Mouse (Mus musculus): ENCODE measurements around the gene Atg101.
A peak's percentile ranks its signal among the peaks of the same experiment; 100 is the strongest.

The Atg101 gene

GRCm38 (mm10) chr15:101283911-101284750 lies at the start of gene Atg101:
Gene Atg101 (plus strand): TSS chr15:101284272.
- peak; percentile 91 for DNase-seq

GRCm38 (mm10) chr15:101234611-101235341 lies 49.3 kb upstream of the Atg101 start:
- DNase-seq, result no peak

GRCm38 (mm10) chr15:101235342-101235698 lies 48.8 kb upstream of the Atg101 start:
- DNase-seq, result no peak

GRCm38 (mm10) chr15:101235728-101236327 lies 48.2 kb upstream of the Atg101 start:
- no peak for DNase-seq

GRCm38 (mm10) chr15:101236878-101237277 lies 47.2 kb upstream of the Atg101 start:
- DNase-seq, result peak; percentile 49

GRCm38 (mm10) chr15:101238885-101239511 lies 45.1 kb upstream of the Atg101 start:
- DNase-seq, result peak; percentile 64

- no peak for DNase-seq
Observed at GRCm38 (mm10) chr15:101239821-101240220, 44.3 kb upstream of the Atg101 start.

- DNase-seq, result peak; percentile 84
Observed at GRCm38 (mm10) chr15:101240799-101241204, 43.3 kb upstream of the Atg101 start.

- DNase-seq, result no peak
Observed at GRCm38 (mm10) chr15:101241236-101241635, 42.8 kb upstream of the Atg101 start.

GRCm38 (mm10) chr15:101241853-101242252 lies 42.2 kb upstream of the Atg101 start:
- no peak for DNase-seq

GRCm38 (mm10) chr15:101242645-101243044 lies 41.4 kb upstream of the Atg101 start:
- DNase-seq, result peak; percentile 80

GRCm38 (mm10) chr15:101244012-101244411 lies 40.1 kb upstream of the Atg101 start:
- no peak for DNase-seq

GRCm38 (mm10) chr15:101246231-101247154 lies 37.6 kb upstream of the Atg101 start:
- DNase-seq, result peak; percentile 91

- no peak for DNase-seq
Observed at GRCm38 (mm10) chr15:101247155-101247498, 36.9 kb upstream of the Atg101 start.

- DNase-seq, result no peak
Observed at GRCm38 (mm10) chr15:101248029-101248710, 35.9 kb upstream of the Atg101 start.

GRCm38 (mm10) chr15:101250220-101250800 lies 33.8 kb upstream of the Atg101 start:
- no peak for DNase-seq

GRCm38 (mm10) chr15:101251930-101252329 lies 32.1 kb upstream of the Atg101 start:
- no peak for DNase-seq

- DNase-seq, result no peak
Observed at GRCm38 (mm10) chr15:101252614-101253013, 31.5 kb upstream of the Atg101 start.

- no peak for DNase-seq
Observed at GRCm38 (mm10) chr15:101253563-101253885, 30.5 kb upstream of the Atg101 start.

GRCm38 (mm10) chr15:101253886-101254795 lies 29.9 kb upstream of the Atg101 start, which contains the start of gene Nr4a1:
Gene Nr4a1 (plus strand): TSS chr15:101254269.
- DNase-seq, result peak; percentile 84

All from cerebellum, adult 11 months (tissue).